ENCODE assay signal across 13 mouse cellular contexts in the genomic region with DNA sequence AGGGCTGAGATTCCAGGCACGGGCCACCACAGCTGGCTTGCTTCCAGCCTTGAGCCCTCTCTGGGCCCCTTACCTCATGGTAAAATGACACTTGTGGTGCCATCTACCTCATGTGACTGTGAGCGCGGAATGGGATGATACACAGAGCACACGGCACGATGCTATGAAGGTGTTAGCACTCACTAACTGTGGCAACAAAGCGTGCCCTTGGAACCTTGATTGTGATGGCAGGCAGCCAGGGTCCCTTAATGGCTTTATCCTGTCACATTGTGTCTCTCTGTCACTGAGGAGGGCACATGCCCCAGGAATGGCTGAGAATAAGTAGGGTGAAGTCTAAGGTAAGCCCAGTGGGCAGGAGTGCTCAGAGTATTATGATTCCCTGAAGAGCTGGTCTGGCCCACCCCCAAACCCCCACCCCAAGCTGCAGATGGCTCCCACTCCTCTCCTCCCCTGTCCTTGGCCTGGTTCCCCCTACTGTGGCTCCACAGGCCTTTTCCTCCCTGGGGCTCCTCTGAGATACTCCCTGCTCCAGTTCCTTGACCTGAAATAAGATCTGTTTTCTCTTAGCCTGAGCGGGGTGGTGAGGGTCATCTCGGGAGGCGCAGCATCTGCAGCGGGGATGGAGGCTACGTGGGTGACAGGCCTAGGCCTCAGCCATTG. TPM values are rescaled to one million over a fixed set of nuclear protein-coding genes. Genes with fewer than 3 reads are reported as not detected.
DNase-seq lines count a peak whose midpoint lies in the region; ATAC-seq and TF ChIP-seq lines count a peak whose summit lies in the region.
"Had no signal": no experiment of that assay in that cellular context is flagged by ENCODE, and none has a peak within 500 bp of the region (broad histone marks: within the 10 kb centered on the region; RNA-seq: fewer than 3 reads in every experiment).

No protein-coding gene starts in this region.

- no peaks in the 10 kb centered on the region for H3K27me3 ChIP-seq in heart, adult 2 months (ENCODE audit: control insufficient read depth, insufficient read depth, low read length)
- peaks cover 83% of the 10 kb centered on the region for H3K27me3 ChIP-seq in embryonic facial prominence, embryonic 10.5 days (replicated peaks; ENCODE audit: low read depth, poor library complexity, severe bottlenecking)
- no peaks in the 10 kb centered on the region; the same call in 1 of the 2 replicates for H3K27me3 ChIP-seq in kidney, embryonic 16.5 days (ENCODE audit: insufficient read depth, low read length)

- TF ChIP-seq EP300 in heart, adult 2 months (IDR thresholded peaks at IDR 0.05; ENCODE audit: insufficient read depth, low read depth, low read length): 0 out of 2 replicates have a peak, but pooled peaks have one; percentile 53

- H3K4me3 ChIP-seq in heart, adult 2 months: no peak overlapping the region
- H3K4me3 ChIP-seq in embryonic facial prominence, embryonic 10.5 days: 0 out of 2 replicates have a peak overlapping the region, but pooled peaks have one; percentile 18
- no peak overlapping the region for H3K4me3 ChIP-seq in kidney, embryonic 16.5 days (ENCODE audit: low read length)
- H3K4me3 ChIP-seq: liver, embryonic 13.5 days; neural tube, embryonic 15.5 days had no signal

- H3K9ac ChIP-seq in heart, adult 2 months (ENCODE audit: low read depth, low read length): no peak overlapping the region
- no peak overlapping the region for H3K9ac ChIP-seq in kidney, embryonic 16.5 days (replicated peaks; ENCODE audit: low read length)
- H3K9ac ChIP-seq: liver, embryonic 13.5 days; neural tube, embryonic 15.5 days had no signal

- TF ChIP-seq CTCF in heart, adult 2 months (IDR thresholded peaks at IDR 0.05): no peak

- H3K9me3 ChIP-seq in embryonic facial prominence, embryonic 10.5 days: no peaks in the 10 kb centered on the region
- H3K9me3 ChIP-seq in kidney, embryonic 16.5 days (ENCODE audit: low read length): no peaks in the 10 kb centered on the region
- H3K9me3 ChIP-seq: liver, embryonic 13.5 days; neural tube, embryonic 15.5 days had no signal

- intact Hi-C loops in heart, adult 2 months (cut with DNase I): no loop called here
- intact Hi-C loops in heart, postnatal 36 days (cut with DNase I): no loop called here

- no peak for TF ChIP-seq POLR2A in heart, adult 2 months (IDR thresholded peaks at IDR 0.05; ENCODE audit: insufficient read depth, low read depth, low read length)

- DNase-seq in adrenal gland, adult (ENCODE audit: inconsistent age in 2 of 2, low spot score in 1 of 2): peak; percentile 24 to 37
- no peak for DNase-seq in adrenal gland, postnatal 10 days
- DNase-seq in heart, adult 2 months: peak; percentile 51 to 60
- DNase-seq in heart, postnatal 36 days: no peak
- no peak for DNase-seq in embryonic facial prominence, embryonic 10.5 days (ENCODE audit: low spot score)
- DNase-seq in embryo, embryonic 9.5 days (ENCODE audit: extremely low spot score): no peak
- no peak for DNase-seq in ovary, adult 18-20 months (ENCODE audit: low spot score)
- DNase-seq: embryo, embryonic 11 days; liver, embryonic 13.5 days; lung, postnatal 14 days had no signal

- H3K27ac ChIP-seq in heart, adult 2 months: peak overlapping the region; percentile 52
- H3K27ac ChIP-seq in embryonic facial prominence, embryonic 10.5 days (replicated peaks): no peak overlapping the region
- 0 out of 2 replicates have a peak overlapping the region, but pooled peaks have one; percentile 25 for H3K27ac ChIP-seq in kidney, embryonic 16.5 days (ENCODE audit: low read length)
- H3K27ac ChIP-seq: liver, embryonic 13.5 days; neural tube, embryonic 15.5 days had no signal

- ATAC-seq in kidney, embryonic 16.5 days (ENCODE audit: low FRiP score, low TSS enrichment): no peak

- WGBS in heart, adult 2 months: 72% methylated on average over 11 of the region's 11 CpGs
- WGBS in embryonic facial prominence, embryonic 10.5 days: 53% methylated on average over 11 of the region's 11 CpGs
- WGBS in kidney, embryonic 16.5 days: 38% methylated on average over 11 of the region's 11 CpGs

- H3K4me2 ChIP-seq in kidney, embryonic 16.5 days (replicated peaks; ENCODE audit: low read depth, low read length): no peak overlapping the region
- H3K4me2 ChIP-seq: liver, embryonic 13.5 days; neural tube, embryonic 15.5 days had no signal

- peaks cover 26% of the 10 kb centered on the region for H3K4me1 ChIP-seq in heart, adult 2 months (ENCODE audit: control insufficient read depth, insufficient read depth, low read length)
- H3K4me1 ChIP-seq in embryonic facial prominence, embryonic 10.5 days: peaks cover 68% of the 10 kb centered on the region
- H3K4me1 ChIP-seq in kidney, embryonic 16.5 days (ENCODE audit: insufficient read depth, low read length): peaks cover 75% of the 10 kb centered on the region

- H3K79me2 ChIP-seq in heart, adult 2 months (replicated peaks; ENCODE audit: control insufficient read depth, insufficient read depth, low read length): no peaks in the 10 kb centered on the region

- no peaks in the 10 kb centered on the region for H3K36me3 ChIP-seq in heart, adult 2 months (ENCODE audit: control insufficient read depth, insufficient read depth, low read length)
- H3K36me3 ChIP-seq in embryonic facial prominence, embryonic 10.5 days (replicated peaks): no peaks in the 10 kb centered on the region
- no peaks in the 10 kb centered on the region for H3K36me3 ChIP-seq in kidney, embryonic 16.5 days (ENCODE audit: insufficient read depth, low read length)
- H3K36me3 ChIP-seq: G1E; liver, embryonic 13.5 days; neural tube, embryonic 15.5 days had no signal

RNA-seq across cellular contexts. Expression of gene Plcd3, which starts 2.8 kb away (rescaled TPM):
- total RNA-seq in adrenal gland, postnatal 10 days (2021): 10 to 100 TPM in 1 of 2 experiments, 1 to 10 TPM in 1; 8.7 to 11.0 TPM
- 10 to 100 TPM; 13.7 to 14.0 TPM for total RNA-seq in heart, adult 2 months (2021)
- polyA plus RNA-seq in heart, adult 2 months (2012; rRNA removed): 20.6 and 22.3 TPM in 2 replicates
- total RNA-seq in heart, postnatal 36 days (2021): 10 to 100 TPM; 16.1 to 18.3 TPM
- polyA plus RNA-seq in embryonic facial prominence, embryonic 10.5 days (2016; fragmentation: Nextera tagmentation; extraction: Ambion mirVana): 1.7 and 2.6 TPM in 2 replicates
- polyA plus RNA-seq in kidney, embryonic 16.5 days (2015; fragmentation: Nextera tagmentation; extraction: Ambion mirVana): 8.2 and 8.7 TPM in 2 replicates
- polyA plus RNA-seq: G1E had no signal

RNA-seq across cellular contexts. Expression of gene Acbd4, which starts 2.8 kb away (rescaled TPM):
- total RNA-seq in adrenal gland, postnatal 10 days (2021): 10 to 100 TPM; 81.0 to 94.7 TPM
- total RNA-seq in heart, adult 2 months (2021): 10 to 100 TPM; 27.8 to 38.1 TPM
- 27.5 and 27.8 TPM in 2 replicates for polyA plus RNA-seq in heart, adult 2 months (2012; rRNA removed)
- 10 to 100 TPM; 37.4 to 41.4 TPM for total RNA-seq in heart, postnatal 36 days (2021)
- 6.3 and 10.1 TPM in 2 replicates for polyA plus RNA-seq in embryonic facial prominence, embryonic 10.5 days (2016; fragmentation: Nextera tagmentation; extraction: Ambion mirVana)
- 28.7 and 29.9 TPM in 2 replicates for polyA plus RNA-seq in kidney, embryonic 16.5 days (2015; fragmentation: Nextera tagmentation; extraction: Ambion mirVana)

RNA-seq across cellular contexts. Expression of gene Hexim1, which starts 17.4 kb away (rescaled TPM):
- total RNA-seq in adrenal gland, postnatal 10 days (2021): 10 to 100 TPM; 49.6 to 50.1 TPM
- 10 to 100 TPM; 18.2 to 19.3 TPM for total RNA-seq in heart, adult 2 months (2021)
- 7.8 and 9.0 TPM in 2 replicates for polyA plus RNA-seq in heart, adult 2 months (2012; rRNA removed)
- total RNA-seq in heart, postnatal 36 days (2021): 10 to 100 TPM; 18.0 to 20.5 TPM
- 2.8 and 2.9 TPM in 2 replicates for polyA plus RNA-seq in embryonic facial prominence, embryonic 10.5 days (2016; fragmentation: Nextera tagmentation; extraction: Ambion mirVana)
- polyA plus RNA-seq in kidney, embryonic 16.5 days (2015; fragmentation: Nextera tagmentation; extraction: Ambion mirVana): 5.5 and 6.6 TPM in 2 replicates

RNA-seq across cellular contexts. Expression of gene Hexim2, which starts 33.6 kb away (rescaled TPM):
- total RNA-seq in adrenal gland, postnatal 10 days (2021): 1 to 10 TPM; 4.8 to 8.9 TPM
- 1 to 10 TPM; 1.3 to 1.9 TPM for total RNA-seq in heart, adult 2 months (2021)
- polyA plus RNA-seq in heart, adult 2 months (2012; rRNA removed): 2.6 and 2.9 TPM in 2 replicates
- 1 to 10 TPM; 2.0 to 2.1 TPM for total RNA-seq in heart, postnatal 36 days (2021)
- 8.4 and 10.9 TPM in 2 replicates for polyA plus RNA-seq in embryonic facial prominence, embryonic 10.5 days (2016; fragmentation: Nextera tagmentation; extraction: Ambion mirVana)
- polyA plus RNA-seq in kidney, embryonic 16.5 days (2015; fragmentation: Nextera tagmentation; extraction: Ambion mirVana): 11.3 and 11.8 TPM in 2 replicates

Comparison
In these comparisons a context has a peak if more than half of its experiments do, and no peak if none do; other contexts are left out.
1. DNase-seq: peak in adrenal gland, adult (2 of 2) and heart, adult 2 months (2 of 2); none in adrenal gland, postnatal 10 days (single experiment), heart, postnatal 36 days (0 of 2), embryonic facial prominence, embryonic 10.5 days (single experiment), embryo, embryonic 9.5 days (single experiment) and ovary, adult 18-20 months (single experiment).